Mouse (Mus musculus) cerebellum, postnatal 4 days (tissue): ENCODE data around the gene Ddx55.

Source experiments
- DNase-seq, 2 experiments: peaks; one replicate each; pipeline ENCODE4 v3.0.0; 2022; ENCODE audit warnings: low spot score in 2 of 2, mixed read lengths in 1 of 2

Gene Ddx55

GRCm38 (mm10) chr5:124552558-124553307, at the start of gene Ddx55:
Gene Ddx55, plus strand, starts transcription at chr5:124552864.
- peak; percentile 83 to 92 for DNase-seq

- DNase-seq, result no peak
These were observed 48.9 kb upstream of the Ddx55 start for GRCm38 (mm10) chr5:124503742-124504141.

GRCm38 (mm10) chr5:124505235-124505634, 47.4 kb upstream of the Ddx55 start:
- DNase-seq, result no peak

DNA sequence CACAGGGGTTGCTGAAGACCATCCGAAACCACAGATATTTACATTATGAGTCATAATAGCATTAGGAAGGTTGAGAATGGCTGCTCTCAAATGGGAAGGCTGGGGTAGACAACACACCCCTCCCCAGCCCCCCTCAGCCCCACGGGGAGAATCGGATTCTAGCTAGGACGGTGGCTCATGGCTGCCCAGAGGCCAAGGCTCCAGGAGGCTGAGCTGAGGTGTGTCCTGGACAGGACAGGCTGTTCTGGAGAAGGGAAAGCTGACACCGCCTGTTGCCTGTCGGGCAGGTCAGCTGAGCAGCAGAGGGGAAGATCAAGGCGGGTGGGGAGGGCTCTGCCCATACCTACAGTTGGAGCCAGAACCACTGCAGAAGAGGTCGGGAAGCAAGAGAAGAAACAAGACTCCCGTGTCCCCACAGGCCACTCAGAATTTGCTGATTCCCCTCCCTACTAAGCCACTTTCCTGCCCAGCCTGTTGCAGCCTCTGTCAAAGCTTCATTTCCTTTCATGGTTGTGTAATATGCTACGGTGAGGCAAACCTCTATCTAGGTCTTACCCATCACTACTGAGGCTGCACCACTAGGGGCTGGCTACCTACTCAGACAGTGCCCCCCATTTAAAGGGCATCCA, 45.8 kb upstream of the Ddx55 start:
- no peak for DNase-seq

DNA sequence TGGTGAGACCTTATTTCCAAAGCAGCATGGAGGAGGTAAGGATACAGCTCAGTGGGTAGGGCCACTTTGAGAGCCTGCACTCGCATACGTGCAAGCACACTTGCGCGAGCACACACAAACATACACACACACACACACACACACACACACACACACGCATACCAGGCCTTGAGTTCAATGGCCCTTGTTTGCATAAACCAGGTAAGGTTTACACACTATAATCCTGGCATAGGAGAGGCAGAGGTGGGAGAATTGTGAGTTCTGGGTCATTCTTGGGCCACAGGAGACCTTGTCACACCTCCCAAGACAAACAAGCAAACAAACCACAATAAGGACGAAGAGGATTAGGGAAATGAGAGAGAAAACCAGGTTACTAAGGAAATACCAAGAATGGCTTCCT, 43.5 kb upstream of the Ddx55 start:
- no peak for DNase-seq

DNA sequence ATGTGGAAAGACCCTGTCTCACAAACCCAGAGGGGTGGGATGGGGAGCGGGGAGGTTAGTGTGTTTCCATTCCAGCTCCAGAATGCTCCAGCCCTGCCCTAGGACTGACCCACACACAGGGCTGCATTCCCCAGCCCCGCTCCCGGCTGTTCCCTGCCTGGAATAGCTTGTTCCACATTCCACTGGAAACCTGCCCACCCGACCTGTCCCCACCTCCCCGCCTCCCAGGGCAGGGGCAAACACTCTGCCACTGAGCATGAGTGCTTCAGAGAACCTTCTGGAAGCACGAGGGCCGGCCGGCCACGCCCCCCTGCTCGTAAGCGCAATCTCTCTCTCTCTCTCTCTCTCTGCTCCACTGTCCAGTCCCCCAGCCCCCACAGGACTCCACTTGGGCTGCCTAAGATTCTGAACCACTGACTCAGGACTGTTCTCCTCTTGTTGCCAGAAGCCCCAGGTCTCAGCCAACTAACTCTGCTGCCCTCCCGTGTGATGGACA, 42.9 kb upstream of the Ddx55 start:
- no peak for DNase-seq

GRCm38 (mm10) chr5:124510536-124511050, 42.1 kb upstream of the Ddx55 start:
- DNase-seq, result no peak

DNA sequence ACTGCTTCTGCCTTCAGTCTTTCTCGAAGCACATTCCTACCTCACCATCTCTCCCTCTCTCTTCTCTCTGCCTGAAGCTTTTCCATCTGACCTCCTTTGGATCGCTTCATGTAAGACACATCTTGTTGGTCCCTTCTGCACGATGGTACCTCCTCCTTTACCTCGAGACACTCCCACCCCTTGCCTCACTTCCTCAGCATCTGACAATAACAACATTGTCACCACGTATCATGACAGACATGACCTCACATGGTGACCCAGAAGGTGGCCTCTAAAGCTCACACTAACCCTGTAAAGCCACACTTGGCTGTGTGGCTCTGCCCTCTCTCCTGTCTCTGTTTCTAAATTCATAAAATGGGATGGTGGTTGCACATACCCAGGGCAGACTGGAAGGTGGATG, 36.9 kb upstream of the Ddx55 start:
- DNase-seq, result no peak

GRCm38 (mm10) chr5:124518648-124519047, 34.0 kb upstream of the Ddx55 start:
- no peak for DNase-seq

GRCm38 (mm10) chr5:124521588-124521987, 31.1 kb upstream of the Ddx55 start:
- no peak for DNase-seq

DNA sequence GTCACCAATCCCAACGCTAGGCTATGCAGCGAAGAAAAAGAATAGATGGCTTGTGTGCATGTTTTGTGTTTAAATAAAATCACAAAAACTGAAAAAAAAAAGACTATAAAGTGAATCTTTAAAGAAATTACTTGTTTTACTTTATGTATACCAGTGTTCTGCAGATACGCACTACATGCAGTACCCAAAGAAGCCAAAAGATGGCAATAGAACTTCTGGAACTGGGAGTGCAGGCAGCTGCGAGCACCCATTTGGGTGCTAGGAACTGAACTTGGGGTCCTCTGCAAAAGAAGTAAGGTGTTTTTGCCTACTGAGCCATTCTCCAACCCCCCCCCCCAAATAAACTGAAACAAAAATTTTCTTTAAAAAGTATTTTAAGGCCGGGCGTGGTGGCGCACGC, 29.6 kb upstream of the Ddx55 start:
- DNase-seq, result no peak

DNA sequence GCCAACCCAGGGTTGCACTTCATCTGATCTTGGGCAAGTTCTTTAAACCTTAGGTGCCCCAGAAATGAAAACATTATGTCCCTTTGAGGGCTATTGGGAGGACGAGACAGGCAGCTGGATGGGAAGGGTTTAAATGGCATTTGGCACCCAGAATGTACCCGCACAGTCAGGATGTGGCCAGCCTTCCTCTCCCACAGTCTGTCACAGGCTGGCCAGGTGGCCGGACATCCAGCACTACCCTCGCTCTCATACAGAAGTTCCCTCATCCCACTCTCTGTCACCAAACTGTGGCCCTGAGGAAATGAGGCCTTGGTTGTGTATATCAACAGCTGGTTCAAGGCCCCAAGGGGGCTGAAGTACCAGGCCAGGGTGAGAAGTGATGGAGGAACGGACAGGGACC, 27.7 kb upstream of the Ddx55 start:
- no peak for DNase-seq

DNA sequence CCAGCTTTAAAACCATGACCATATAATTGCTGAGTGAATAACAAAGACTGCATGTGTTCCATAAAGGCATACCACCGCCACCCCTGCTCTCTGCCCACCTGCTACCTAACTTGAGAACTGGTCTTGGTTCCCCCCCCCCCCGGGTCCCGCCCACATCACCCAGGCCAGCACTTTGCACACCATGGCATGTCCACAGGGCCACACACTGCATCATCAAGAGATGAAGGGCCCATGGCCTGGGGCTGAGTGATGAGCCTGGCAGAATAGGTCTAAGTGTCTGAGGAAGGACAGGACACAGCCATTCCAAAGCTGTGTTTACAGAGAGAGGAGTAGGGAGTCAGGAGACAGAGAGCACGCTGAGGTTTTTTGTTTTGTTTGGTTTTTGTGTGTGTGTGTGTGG, 24.3 kb upstream of the Ddx55 start:
- DNase-seq, result no peak

DNA sequence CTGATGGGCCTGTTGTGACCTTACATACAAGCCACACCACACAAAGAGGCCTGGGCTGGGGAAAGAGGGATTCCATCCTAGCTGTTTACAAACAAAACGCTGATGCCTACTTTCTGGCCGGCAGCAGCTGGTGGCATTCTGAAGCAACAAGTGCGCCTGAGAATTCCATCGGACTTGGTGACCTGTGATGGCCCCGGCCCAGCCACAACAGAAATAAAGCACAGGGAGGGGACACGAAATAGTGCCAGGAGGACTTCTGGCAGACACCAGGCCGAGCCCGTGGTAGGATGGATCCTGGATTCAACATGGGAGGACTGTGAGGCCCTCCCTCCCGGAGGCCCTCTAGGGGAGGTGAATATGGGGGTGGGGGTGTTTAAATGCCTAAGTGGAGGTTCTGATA, 23.9 kb upstream of the Ddx55 start:
- DNase-seq, result no peak

DNA sequence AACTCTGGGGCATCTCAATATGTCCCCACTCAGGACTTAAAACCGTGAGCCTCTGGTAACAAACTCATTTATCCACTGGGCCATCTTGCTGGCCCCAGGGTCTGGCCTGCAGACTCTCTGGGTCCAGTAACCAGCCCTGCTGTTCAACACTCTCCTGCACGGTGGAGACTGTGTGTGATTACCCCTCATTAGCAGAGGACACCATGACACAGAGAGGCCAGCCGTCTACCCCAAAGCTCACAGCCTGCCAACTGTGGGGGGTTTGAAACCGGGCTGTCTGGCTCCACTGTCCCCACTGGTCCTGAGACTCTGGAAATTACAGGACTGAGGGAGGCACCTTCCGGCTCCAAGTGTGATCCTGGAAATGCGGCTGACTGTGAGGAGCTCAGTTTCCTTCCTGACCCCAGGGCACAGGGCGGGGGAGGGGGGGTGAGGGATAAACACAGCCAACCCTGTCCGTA, 23.4 kb upstream of the Ddx55 start:
- no peak for DNase-seq

- no peak for DNase-seq
These were observed 23.0 kb upstream of the Ddx55 start for GRCm38 (mm10) chr5:124529697-124530096.

DNA sequence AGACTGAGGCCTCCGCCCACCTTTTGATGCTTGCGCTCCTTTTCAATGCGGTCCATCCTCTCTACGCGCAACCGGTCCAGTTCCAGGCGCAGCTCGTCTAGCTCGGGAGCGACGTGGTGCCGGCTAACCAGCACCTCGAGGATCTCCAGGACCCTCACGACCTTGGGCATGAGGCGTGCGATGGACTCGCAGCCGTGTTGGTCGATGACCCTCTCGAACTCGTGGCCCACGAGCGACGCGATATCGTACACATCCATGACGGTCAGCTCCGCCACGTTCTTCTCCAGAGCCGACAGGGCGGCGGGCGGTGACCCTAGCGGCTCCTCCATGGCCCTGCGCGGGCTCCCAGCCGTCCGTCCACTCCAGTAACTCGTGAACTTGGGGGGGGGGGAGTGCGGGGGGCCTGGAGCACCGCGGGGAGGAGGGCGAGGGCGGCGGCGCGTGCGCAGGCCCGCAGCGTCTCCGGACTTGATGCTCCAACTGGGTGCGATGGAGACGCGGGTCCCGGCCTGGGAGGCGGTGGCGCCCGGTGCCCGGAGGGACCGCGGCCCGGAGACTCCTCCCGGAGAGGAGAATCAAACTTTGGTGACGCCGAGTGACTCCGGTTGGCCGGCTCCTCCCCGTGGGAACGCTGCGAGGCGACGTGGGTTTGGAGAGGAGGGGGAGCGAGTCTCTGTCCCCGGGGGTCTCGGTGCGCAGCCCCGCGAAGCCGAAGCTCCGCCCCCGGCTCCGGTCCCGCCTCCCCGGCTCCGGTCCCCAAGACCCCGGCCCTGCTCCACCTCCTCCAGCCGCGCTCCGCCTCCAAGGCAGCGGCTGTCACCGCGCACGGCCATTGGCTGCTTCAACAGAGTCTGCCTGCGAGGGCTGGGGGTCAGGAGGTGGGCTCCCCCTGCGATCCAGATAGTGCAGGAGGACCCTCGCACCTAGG, 21.7 kb upstream of the Ddx55 start, which contains the start of gene Rilpl1:
Rilpl1 (minus strand) TSS at position 737 of the 928 bp plus-strand sequence.
- peak; percentile 74 to 83 for DNase-seq

DNA sequence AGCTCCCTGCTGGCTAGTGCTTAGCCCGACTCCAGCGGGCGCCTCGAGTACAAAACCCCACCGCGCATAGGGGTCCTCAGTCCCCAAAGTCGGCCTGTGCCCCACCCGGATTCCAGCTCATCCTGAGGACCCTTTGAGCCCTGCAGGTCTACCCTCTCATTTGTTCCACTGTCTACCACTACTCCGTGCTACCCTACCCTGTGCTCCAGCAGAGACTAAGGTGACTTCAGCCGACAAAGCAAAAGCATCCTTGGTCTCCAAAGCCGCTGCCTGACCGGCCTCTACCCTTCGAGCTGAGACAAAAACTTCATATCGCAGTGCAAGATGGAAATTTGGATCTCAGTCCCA, 21.1 kb upstream of the Ddx55 start:
- no peak for DNase-seq

- DNase-seq, result no peak
These were observed 20.2 kb upstream of the Ddx55 start for GRCm38 (mm10) chr5:124532451-124532850.

DNA sequence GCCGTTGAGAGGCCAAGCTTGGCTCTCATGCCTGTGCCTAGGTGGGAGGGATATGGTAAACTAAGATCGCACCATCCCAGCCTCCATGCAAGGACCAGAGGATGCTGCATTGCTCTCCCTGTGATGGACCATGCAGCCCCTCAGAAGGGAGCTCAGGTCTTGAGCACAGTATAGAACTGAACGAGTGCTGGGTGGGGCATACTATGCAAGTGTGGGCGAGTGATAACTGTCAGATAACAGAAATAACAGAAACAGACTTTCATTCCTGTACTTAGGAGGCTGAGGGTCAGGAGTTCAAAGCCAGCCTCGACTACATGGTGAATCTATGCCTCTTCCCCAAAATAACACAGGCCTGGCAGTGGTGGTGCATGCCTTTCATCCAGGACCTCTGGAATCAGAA, 17.6 kb upstream of the Ddx55 start:
- no peak for DNase-seq

GRCm38 (mm10) chr5:124536776-124537175, 15.9 kb upstream of the Ddx55 start:
- no peak for DNase-seq
